Mouse (Mus musculus): Measurements from ENCODE around the gene Pfn5.

- no peak for TF ChIP-seq MYC (IDR thresholded peaks at IDR 0.05; ENCODE audit: low read depth, low read length)
- no peak for TF ChIP-seq GABPA (IDR thresholded peaks at IDR 0.05; ENCODE audit: insufficient replicate concordance, low read depth, low read length)
Measured at GRCm38 (mm10) chrX:95525166-95525565, 32.7 kb upstream of the Pfn5 start.

Data from CH12.LX (cell line).